In the genomic region with DNA sequence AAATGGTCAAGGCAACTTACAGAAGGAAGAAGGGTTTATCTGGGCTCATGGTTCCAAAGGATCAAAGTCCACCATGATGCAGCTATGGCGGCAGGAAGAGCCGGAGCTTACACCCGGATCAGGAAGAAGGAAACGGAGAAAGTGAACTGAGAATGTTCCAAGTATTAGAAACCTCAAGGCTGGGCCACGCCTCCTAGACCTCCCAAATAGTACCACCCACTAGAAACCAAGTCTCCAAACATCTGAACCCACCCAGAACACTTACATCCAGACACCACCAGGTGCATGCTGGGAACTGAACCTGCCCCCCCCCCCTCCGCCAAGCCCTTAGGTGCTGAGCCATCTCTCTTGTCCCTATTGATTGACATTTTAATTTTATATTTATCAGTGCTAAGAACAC, we compare ENCODE assay signal across 28 mouse cellular contexts.
"Had no signal": no experiment of that assay in that cellular context is flagged by ENCODE, and none has a peak within 500 bp of the region (broad histone marks: within the 10 kb centered on the region; RNA-seq: fewer than 3 reads in every experiment).

No protein-coding gene starts in this region.

- H3K9ac ChIP-seq: embryonic facial prominence, embryonic 12.5 days; embryonic facial prominence, embryonic 13.5 days; embryonic facial prominence, embryonic 15.5 days; forebrain, embryonic 12.5 days; forebrain, embryonic 13.5 days; forebrain, embryonic 15.5 days; forebrain, postnatal 0 days had no signal

- H3K4me1 ChIP-seq: embryonic facial prominence, embryonic 13.5 days; embryonic facial prominence, embryonic 15.5 days; forebrain, embryonic 12.5 days; forebrain, embryonic 13.5 days; forebrain, embryonic 15.5 days had no signal

- H3K4me3 ChIP-seq: embryonic facial prominence, embryonic 10.5 days; embryonic facial prominence, embryonic 12.5 days; embryonic facial prominence, embryonic 13.5 days; embryonic facial prominence, embryonic 15.5 days; erythroblast, embryonic 14.5 days; forebrain, embryonic 10.5 days; forebrain, embryonic 12.5 days; forebrain, embryonic 13.5 days; forebrain, embryonic 15.5 days; gastrocnemius, adult 2 months; heart, adult 2 months had no signal

- H3K36me3 ChIP-seq: embryonic facial prominence, embryonic 10.5 days; embryonic facial prominence, embryonic 12.5 days; embryonic facial prominence, embryonic 13.5 days; embryonic facial prominence, embryonic 15.5 days; forebrain, embryonic 10.5 days; forebrain, embryonic 12.5 days; forebrain, embryonic 15.5 days had no signal

- ATAC-seq: forebrain, embryonic 13.5 days; forebrain, embryonic 14.5 days; forebrain, embryonic 15.5 days; forebrain, embryonic 16.5 days; forebrain, postnatal 0 days had no signal

- H3K4me2 ChIP-seq: embryonic facial prominence, embryonic 12.5 days; embryonic facial prominence, embryonic 13.5 days; embryonic facial prominence, embryonic 15.5 days; forebrain, embryonic 12.5 days; forebrain, embryonic 13.5 days; forebrain, embryonic 15.5 days had no signal

- H3K27ac ChIP-seq: embryonic facial prominence, embryonic 10.5 days; embryonic facial prominence, embryonic 12.5 days; embryonic facial prominence, embryonic 13.5 days; embryonic facial prominence, embryonic 15.5 days; forebrain, embryonic 10.5 days; forebrain, embryonic 12.5 days; forebrain, embryonic 13.5 days; forebrain, embryonic 15.5 days; gastrocnemius, adult 2 months; heart, adult 2 months had no signal

- DNase-seq: cerebellum, adult 8-10 months; cerebellum, adult 9-10 months; cerebellum, adult 9-11 months; cerebellum, postnatal 10 days; cerebellum, postnatal 14 days; cerebellum, postnatal 25 days; cerebellum, postnatal 36 days; embryo, embryonic 11 days; forebrain, postnatal 0 days; gastrocnemius, adult 2 months; gastrocnemius, postnatal 10 days; gastrocnemius, postnatal 14 days; gastrocnemius, postnatal 25 days; gastrocnemius, postnatal 36 days; heart, adult 11 months; heart, adult 18-20 months; heart, adult 2 months had no signal

- H3K27me3 ChIP-seq: embryonic facial prominence, embryonic 12.5 days; embryonic facial prominence, embryonic 13.5 days; embryonic facial prominence, embryonic 15.5 days; forebrain, embryonic 12.5 days; forebrain, embryonic 13.5 days; forebrain, embryonic 15.5 days had no signal

- H3K9me3 ChIP-seq: embryonic facial prominence, embryonic 12.5 days; embryonic facial prominence, embryonic 13.5 days; embryonic facial prominence, embryonic 15.5 days; forebrain, embryonic 15.5 days had no signal
